Mouse (Mus musculus) heart, embryonic 13.5 days (tissue): ENCODE results near the gene Ifng. TPM values are rescaled to one million over a fixed set of nuclear protein-coding genes. Genes with fewer than 3 reads are reported as not detected.

ENCODE experiments used
- ATAC-seq: fragments of 200-750 bp; cut with Nextera tagmentation; 2 replicates; pipeline ENCODE4 v1.8.0; 2017; ENCODE audit warnings: moderate TSS enrichment; ENCODE audit not compliant: insufficient number of reproducible peaks, low FRiP score, low TSS enrichment; ENCODE audit errors: extremely low read depth
- H3K27ac ChIP-seq: fragments of 300-500 bp; sonication (generic); replicated peaks from 2 replicates; pipeline ENCODE4 v1.5.1; 2015; ENCODE audit warnings: moderate library complexity, mild to moderate bottlenecking, inconsistent platforms
- H3K27me3 ChIP-seq: fragments of 300-500 bp; sonication (generic); replicated peaks from 2 replicates; pipeline ENCODE4 v1.6.1; 2015; ENCODE audit warnings: mild to moderate bottlenecking, inconsistent platforms
- H3K36me3 ChIP-seq: fragments of 300-500 bp; sonication (generic); 2 replicates; pipeline ENCODE4 v1.6.1; 2015; ENCODE audit warnings: mild to moderate bottlenecking, inconsistent platforms
- H3K4me1 ChIP-seq: fragments of 300-500 bp; sonication (generic); 2 replicates; pipeline ENCODE4 v1.6.1; 2015; ENCODE audit warnings: inconsistent platforms
- H3K4me2 ChIP-seq: fragments of 300-500 bp; sonication (generic); 2 replicates; pipeline ENCODE4 v1.6.1; 2015; ENCODE audit warnings: inconsistent platforms, mild to moderate bottlenecking, moderate library complexity
- H3K4me3 ChIP-seq: fragments of 300-500 bp; sonication (generic); 2 replicates; pipeline ENCODE4 v1.5.1; 2015; ENCODE audit warnings: moderate library complexity, mild to moderate bottlenecking, inconsistent platforms
- H3K9ac ChIP-seq: fragments of 300-500 bp; sonication (generic); 2 replicates; pipeline ENCODE4 v1.6.1; 2015; ENCODE audit warnings: inconsistent platforms, mild to moderate bottlenecking, moderate library complexity
- H3K9me3 ChIP-seq: fragments of 300-500 bp; sonication (generic); 2 replicates; pipeline ENCODE4 v1.6.1; 2016; ENCODE audit warnings: inconsistent platforms
- WGBS: fragments of 180-500 bp; shearing (Covaris S2); methylation state at CpG from one replicate; pipeline ENCODE4 v1.1.7; 2015; ENCODE audit warnings: mixed read lengths; 5-methylcytosine and 5-hydroxymethylcytosine counted together
- polyA plus RNA-seq: library from polyadenylated mRNA; unstranded; fragments of >200 nt; fragmentation: Nextera tagmentation; extraction: Ambion mirVana; gene quantifications from 2 replicates; pipeline ENCODE4 v1.2.1, GENCODE M21; 2015

The Ifng gene
- polyA plus RNA-seq, 1 experiment from 2014 or later = not detected

GRCm38 (mm10) chr10:118480793-118481192, 39.9 kb downstream of the Ifng start:
- WGBS = 68% methylated on average over 7 of the region's 7 CpGs
- no peaks in the 10 kb centered on the region for H3K9me3 ChIP-seq
- no peak overlapping the region for H3K4me2 ChIP-seq
- no peak overlapping the region for H3K27ac ChIP-seq
- H3K4me1 ChIP-seq = no peaks in the 10 kb centered on the region
- H3K36me3 ChIP-seq = no peaks in the 10 kb centered on the region
- H3K27me3 ChIP-seq = no peaks in the 10 kb centered on the region
- H3K4me3 ChIP-seq = no peak overlapping the region
- ATAC-seq = no peak
- no peak overlapping the region for H3K9ac ChIP-seq

DNA sequence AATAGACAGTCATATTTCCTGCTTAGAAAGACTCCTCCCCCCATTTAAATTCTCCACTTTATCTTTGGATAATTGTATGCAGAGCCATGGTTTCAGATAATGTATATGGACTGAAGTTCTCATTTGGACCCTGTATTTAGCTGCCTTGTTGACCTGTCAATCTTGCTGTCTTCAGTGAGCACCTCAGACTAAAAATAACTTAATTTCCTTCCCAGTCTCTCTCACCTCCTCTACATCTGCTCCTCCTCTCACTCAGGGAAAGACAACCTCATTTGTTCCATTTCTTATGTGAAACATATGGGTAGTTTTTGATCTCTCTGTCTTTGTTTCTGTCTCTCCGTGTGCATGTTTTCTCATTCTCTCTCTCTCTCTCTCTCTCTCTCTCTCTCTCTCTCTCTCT, 53.3 kb downstream of the Ifng start:
- H3K9me3 ChIP-seq = no peaks in the 10 kb centered on the region
- ATAC-seq = no peak
- H3K27ac ChIP-seq = no peak overlapping the region
- no peak overlapping the region for H3K9ac ChIP-seq
- H3K4me1 ChIP-seq = no peaks in the 10 kb centered on the region
- no peaks in the 10 kb centered on the region for H3K36me3 ChIP-seq
- H3K4me3 ChIP-seq = no peak overlapping the region
- no peak overlapping the region for H3K4me2 ChIP-seq
- H3K27me3 ChIP-seq = no peaks in the 10 kb centered on the region
- 62% methylated on average over 1 of the region's 1 CpGs for WGBS

DNA sequence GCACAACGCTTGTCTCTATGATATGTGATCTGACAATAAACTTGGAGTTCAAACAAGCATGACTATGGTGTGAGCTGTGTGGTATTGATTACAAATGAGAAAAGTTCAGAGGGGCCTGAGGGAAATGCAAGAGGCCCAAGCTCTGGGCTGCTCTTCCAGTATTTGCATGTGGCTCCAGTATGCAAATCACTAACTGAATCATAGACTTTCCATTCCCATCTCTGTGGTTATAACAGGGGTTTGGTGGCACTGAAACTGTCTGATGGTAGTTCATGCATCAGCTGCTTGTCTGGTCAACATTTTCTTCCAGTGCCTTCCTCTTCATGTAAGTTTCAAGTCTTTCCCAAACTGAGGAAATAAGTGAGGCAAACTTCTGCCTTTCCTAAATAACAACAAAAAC, 54.5 kb downstream of the Ifng start:
- WGBS = 78% methylated on average over 1 of the region's 1 CpGs
- no peaks in the 10 kb centered on the region for H3K36me3 ChIP-seq
- H3K4me1 ChIP-seq = no peaks in the 10 kb centered on the region
- no peaks in the 10 kb centered on the region for H3K27me3 ChIP-seq
- H3K9me3 ChIP-seq = no peaks in the 10 kb centered on the region
- no peak overlapping the region for H3K4me3 ChIP-seq
- no peak for ATAC-seq
- H3K4me2 ChIP-seq = no peak overlapping the region
- no peak overlapping the region for H3K9ac ChIP-seq
- H3K27ac ChIP-seq = no peak overlapping the region

Other genes with a start within 250 kb of the Ifng start
- not detected in 2 replicates for gene Il22, start 236.1 kb upstream of the Ifng start, polyA plus RNA-seq
- not detected in 2 replicates for gene Gm32717, start 200.3 kb upstream of the Ifng start, polyA plus RNA-seq
- gene Gm32802, start 182.4 kb upstream of the Ifng start, polyA plus RNA-seq = not detected in 2 replicates
- gene Iltifb, start 146.0 kb upstream of the Ifng start, polyA plus RNA-seq = not detected in 2 replicates
- not detected in 2 replicates for gene Gm9040, start 114.1 kb upstream of the Ifng start, polyA plus RNA-seq
- not detected in 2 replicates for gene Gm9044, start 108.6 kb upstream of the Ifng start, polyA plus RNA-seq
- gene Gm9045, start 103.2 kb upstream of the Ifng start, polyA plus RNA-seq = 0.08 TPM in 1 of 2 replicates, not detected in the other
- gene Gm9046, start 97.8 kb upstream of the Ifng start, polyA plus RNA-seq = not detected in 2 replicates
- not detected in 2 replicates for gene Gm9048, start 92.4 kb upstream of the Ifng start, polyA plus RNA-seq
- gene Gm9049, start 86.9 kb upstream of the Ifng start, polyA plus RNA-seq = 0.08 TPM in 1 of 2 replicates, not detected in the other